Mouse (Mus musculus): ENCODE data around the gene Trim37.
A peak's percentile ranks its signal among the peaks of the same experiment; 100 is the strongest.

The Trim37 gene

GRCm38 (mm10) chr11:87126824-87127816 lies at the start of gene Trim37:
TSS of gene Trim37 (plus strand) at chr11:87127077.
- peak; percentile 90 for DNase-seq (ENCODE audit: low read depth)

GRCm38 (mm10) chr11:87083712-87084111 lies 43.2 kb upstream of the Trim37 start:
- DNase-seq (ENCODE audit: low read depth): no peak

GRCm38 (mm10) chr11:87085461-87085860 lies 41.4 kb upstream of the Trim37 start:
- DNase-seq (ENCODE audit: low read depth): no peak

- peak; percentile 95 for DNase-seq (ENCODE audit: low read depth)
Observed at GRCm38 (mm10) chr11:87086290-87086984, 40.4 kb upstream of the Trim37 start, which contains the start of gene Smg8. TSS of gene Smg8 (minus strand) at chr11:87086774.

- DNase-seq (ENCODE audit: low read depth): peak; percentile 33
Observed at GRCm38 (mm10) chr11:87087142-87087541, 39.7 kb upstream of the Trim37 start.

- DNase-seq (ENCODE audit: low read depth): no peak
Observed at GRCm38 (mm10) chr11:87108409-87108754, 18.5 kb upstream of the Trim37 start, which contains the start of gene Prr11. TSS of gene Prr11 (minus strand) at chr11:87108708.

- peak; percentile 100 for DNase-seq (ENCODE audit: low read depth)
Observed at GRCm38 (mm10) chr11:87108755-87109518, 17.9 kb upstream of the Trim37 start, which contains the start of gene Ska2. TSS of gene Ska2 (plus strand) at chr11:87109234.

GRCm38 (mm10) chr11:87109519-87110171 lies 17.2 kb upstream of the Trim37 start:
- DNase-seq (ENCODE audit: low read depth): peak; percentile 45

GRCm38 (mm10) chr11:87110172-87110909 lies 16.5 kb upstream of the Trim37 start:
- no peak for DNase-seq (ENCODE audit: low read depth)

- DNase-seq (ENCODE audit: low read depth): no peak
Observed at GRCm38 (mm10) chr11:87121864-87122263, 5.0 kb upstream of the Trim37 start.

GRCm38 (mm10) chr11:87125562-87125961 lies 1.3 kb upstream of the Trim37 start:
- no peak for DNase-seq (ENCODE audit: low read depth)

- no peak for DNase-seq (ENCODE audit: low read depth)
Observed at GRCm38 (mm10) chr11:87126281-87126823, 525 bp upstream of the Trim37 start.

- no peak for DNase-seq (ENCODE audit: low read depth)
Observed at GRCm38 (mm10) chr11:87136233-87136632, 9.4 kb downstream of the Trim37 start.

- no peak for DNase-seq (ENCODE audit: low read depth)
Observed at GRCm38 (mm10) chr11:87158012-87158411, 31.1 kb downstream of the Trim37 start.

GRCm38 (mm10) chr11:87162687-87163086 lies 35.8 kb downstream of the Trim37 start:
- no peak for DNase-seq (ENCODE audit: low read depth)

GRCm38 (mm10) chr11:87163751-87164150 lies 36.9 kb downstream of the Trim37 start:
- DNase-seq (ENCODE audit: low read depth): no peak

GRCm38 (mm10) chr11:87173625-87174024 lies 46.7 kb downstream of the Trim37 start:
- DNase-seq (ENCODE audit: low read depth): no peak

- DNase-seq (ENCODE audit: low read depth): no peak
Observed at GRCm38 (mm10) chr11:87175031-87175430, 48.2 kb downstream of the Trim37 start.

- DNase-seq (ENCODE audit: low read depth): peak; percentile 58
Observed at GRCm38 (mm10) chr11:87212313-87212712, 85.4 kb downstream of the Trim37 start.

GRCm38 (mm10) chr11:87222686-87223085 lies 95.8 kb downstream of the Trim37 start:
- no peak for DNase-seq (ENCODE audit: low read depth)
